Mouse (Mus musculus) forebrain, embryonic 11.5 days (tissue): Measurements from ENCODE around the gene Vdr. TPM values are rescaled to one million over a fixed set of nuclear protein-coding genes. Genes with fewer than 3 reads are reported as not detected.

Experiments
- ATAC-seq: fragments of 200-750 bp; cut with Nextera tagmentation; replicated peaks from 2 replicates; pipeline ENCODE4 v1.8.0; 2017; ENCODE audit warnings: moderate TSS enrichment; ENCODE audit not compliant: low FRiP score
- DNase-seq: peaks from one replicate; pipeline ENCODE4 v3.0.0-alpha.2; 2017; ENCODE audit warnings: low spot score
- H3K27ac ChIP-seq: fragments of 300-500 bp; sonication (generic); 2 replicates; pipeline ENCODE4 v1.5.1; 2014; ENCODE audit warnings: low read depth, low read length
- H3K27me3 ChIP-seq: fragments of 300-500 bp; sonication (generic); 2 replicates; pipeline ENCODE4 v1.6.1; 2014; ENCODE audit warnings: mild to moderate bottlenecking, low read length, mixed read lengths; ENCODE audit not compliant: control insufficient read depth, insufficient read depth
- H3K36me3 ChIP-seq: fragments of 300-500 bp; sonication (generic); 2 replicates; pipeline ENCODE4 v1.6.1; 2014; ENCODE audit warnings: mild to moderate bottlenecking, low read length, moderate library complexity, mixed read lengths; ENCODE audit not compliant: control insufficient read depth, insufficient read depth
- H3K4me1 ChIP-seq: fragments of 300-500 bp; sonication (generic); replicated peaks from 2 replicates; pipeline ENCODE4 v1.6.1; 2014; ENCODE audit warnings: low read length, mixed read lengths; ENCODE audit not compliant: control insufficient read depth, insufficient read depth
- H3K4me2 ChIP-seq: fragments of 300-500 bp; sonication (generic); 2 replicates; pipeline ENCODE4 v1.6.1; 2014; ENCODE audit warnings: low read depth, mild to moderate bottlenecking, low read length, moderate library complexity, mixed read lengths; ENCODE audit not compliant: severe bottlenecking
- H3K4me3 ChIP-seq: fragments of 300-500 bp; sonication (generic); 2 replicates; pipeline ENCODE4 v1.5.1; 2014; ENCODE audit warnings: low read depth, low read length
- H3K9ac ChIP-seq: fragments of 300-500 bp; sonication (generic); 2 replicates; pipeline ENCODE4 v1.6.1; 2014; ENCODE audit warnings: low read length
- H3K9me3 ChIP-seq: fragments of 300-500 bp; sonication (generic); 2 replicates; pipeline ENCODE4 v1.6.1; 2016; ENCODE audit warnings: low read length, mixed read lengths; ENCODE audit not compliant: control insufficient read depth
- WGBS: fragments of 180-500 bp; shearing (Covaris S2); extraction: QIAGEN DNeasy Blood & Tissue Kit; methylation state at CpG from one replicate; pipeline ENCODE4 v1.1.7; 2014; 5-methylcytosine and 5-hydroxymethylcytosine counted together
- polyA plus RNA-seq: library from polyadenylated mRNA; unstranded; fragments of >200 nt; fragmentation: Nextera tagmentation; extraction: Ambion mirVana; gene quantifications from 2 replicates; pipeline ENCODE4 v1.2.1, GENCODE M21; 2014

Vdr gene
- polyA plus RNA-seq, 1 experiment from 2014 or later, result 0.17 TPM

DNA sequence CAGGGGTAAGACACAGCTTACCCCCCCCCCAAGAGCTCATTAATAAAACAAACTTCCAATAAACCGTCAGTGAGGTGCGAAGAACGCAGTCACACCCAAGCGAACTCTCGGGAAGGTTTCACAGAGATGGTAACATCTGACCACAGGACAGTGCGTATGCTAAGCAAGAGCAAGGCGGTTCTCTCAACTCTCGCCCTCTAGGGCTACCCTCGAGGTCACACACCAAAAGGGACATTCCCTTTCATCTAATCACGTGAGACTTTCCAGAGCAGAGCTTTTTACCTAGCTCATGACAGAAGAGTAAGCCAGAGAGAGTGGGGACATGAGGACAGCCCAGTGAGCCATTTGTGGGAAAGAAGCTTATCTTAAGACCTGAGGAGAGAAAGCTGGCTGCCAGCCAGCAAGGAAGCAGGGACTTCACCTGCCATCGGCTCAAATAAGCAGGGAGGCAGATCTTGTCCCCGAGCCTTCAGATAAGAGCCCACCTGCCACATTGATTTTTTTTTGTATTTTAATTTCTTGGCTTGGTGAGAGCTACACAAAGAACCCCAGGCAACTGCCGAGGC lies 18.9 kb upstream of the Vdr start:
- H3K36me3 ChIP-seq, result no peaks in the 10 kb centered on the region
- no peak overlapping the region for H3K4me3 ChIP-seq
- no peaks in the 10 kb centered on the region for H3K9me3 ChIP-seq
- H3K27ac ChIP-seq, result no peak overlapping the region
- WGBS, result 69% methylated on average over 13 of the region's 13 CpGs
- no peaks in the 10 kb centered on the region for H3K27me3 ChIP-seq
- H3K9ac ChIP-seq, result no peak overlapping the region
- ATAC-seq, result no peak
- H3K4me2 ChIP-seq, result no peak overlapping the region
- no peaks in the 10 kb centered on the region for H3K4me1 ChIP-seq
- DNase-seq, result no peak

DNA sequence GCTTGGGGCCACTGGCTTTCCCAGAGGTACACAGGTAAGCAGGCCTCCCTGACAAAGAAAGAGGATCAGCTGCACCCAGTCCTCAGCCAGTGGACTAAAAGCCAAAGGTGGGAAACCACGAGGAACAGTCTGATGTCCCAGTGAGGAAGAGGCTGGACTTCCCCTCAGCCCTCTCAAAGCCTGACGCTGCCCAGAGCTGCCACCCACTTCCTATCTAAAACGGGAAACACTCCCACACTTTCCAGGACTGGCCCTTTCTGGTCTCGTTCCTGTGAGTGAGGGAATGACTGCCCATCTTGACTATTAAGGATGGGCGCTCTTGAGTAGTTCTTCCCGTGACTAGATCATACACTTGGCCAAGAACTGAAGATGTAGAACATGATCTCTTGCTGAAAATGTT lies 17.4 kb upstream of the Vdr start:
- no peaks in the 10 kb centered on the region for H3K36me3 ChIP-seq
- DNase-seq, result no peak
- H3K27ac ChIP-seq, result no peak overlapping the region
- WGBS, result 78% methylated on average over 6 of the region's 6 CpGs
- no peak overlapping the region for H3K4me3 ChIP-seq
- ATAC-seq, result no peak
- no peaks in the 10 kb centered on the region for H3K4me1 ChIP-seq
- H3K27me3 ChIP-seq, result no peaks in the 10 kb centered on the region
- no peak overlapping the region for H3K4me2 ChIP-seq
- no peak overlapping the region for H3K9ac ChIP-seq
- H3K9me3 ChIP-seq, result no peaks in the 10 kb centered on the region

DNA sequence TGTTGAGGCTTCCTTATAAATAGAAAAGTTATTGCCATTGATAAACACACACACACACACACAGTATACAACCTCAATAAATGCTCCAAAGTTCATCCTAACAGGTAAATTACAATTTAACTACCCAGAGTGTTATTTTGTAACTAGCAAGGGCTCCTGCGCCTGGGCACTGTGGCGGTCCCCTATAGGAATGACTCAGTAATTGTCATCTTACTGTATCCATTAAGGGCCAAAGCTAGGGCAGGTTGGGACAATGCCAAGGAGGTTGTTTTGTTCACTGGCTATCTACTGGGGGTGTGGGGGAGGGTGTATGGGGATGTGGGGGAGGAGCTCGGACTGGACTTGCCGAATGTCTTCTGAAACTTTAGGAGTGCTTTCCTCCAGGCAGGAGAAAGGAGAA lies 16.6 kb upstream of the Vdr start:
- 69% methylated on average over 4 of the region's 4 CpGs for WGBS

DNA sequence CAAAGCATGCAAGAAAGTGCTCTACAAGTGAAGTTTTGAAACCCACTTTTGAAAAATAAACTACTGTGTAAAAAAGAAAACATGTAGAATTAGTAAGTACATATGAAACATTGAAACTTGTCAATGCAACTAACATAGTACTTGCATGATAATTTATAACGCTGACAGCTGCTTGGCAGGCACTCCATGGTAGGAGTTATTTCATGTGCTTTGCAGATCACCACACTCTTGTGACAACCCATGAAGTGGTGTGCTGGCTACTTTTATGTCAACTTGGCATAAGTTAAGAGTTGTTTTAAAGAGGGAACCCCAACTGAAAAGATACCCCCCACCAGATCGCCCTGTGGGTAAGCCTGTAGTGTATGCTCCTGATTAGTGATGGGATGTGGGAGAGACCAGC lies 12.0 kb upstream of the Vdr start:
- 92% methylated on average over 2 of the region's 2 CpGs for WGBS
- no peak overlapping the region for H3K4me2 ChIP-seq
- H3K27ac ChIP-seq, result no peak overlapping the region
- H3K27me3 ChIP-seq, result no peaks in the 10 kb centered on the region
- H3K9ac ChIP-seq, result no peak overlapping the region
- no peak for DNase-seq
- no peak overlapping the region for H3K4me3 ChIP-seq
- H3K4me1 ChIP-seq, result no peaks in the 10 kb centered on the region
- H3K9me3 ChIP-seq, result no peaks in the 10 kb centered on the region
- H3K36me3 ChIP-seq, result no peaks in the 10 kb centered on the region
- ATAC-seq, result no peak

More for the DNA sequence above, 16.6 kb upstream of the Vdr start:
- no peaks in the 10 kb centered on the region for H3K9me3 ChIP-seq
- ATAC-seq (no peak), DNase-seq (no peak)
- no peak overlapping the region for H3K4me3 ChIP-seq
- no peaks in the 10 kb centered on the region for H3K4me1 ChIP-seq
- H3K27ac ChIP-seq, result no peak overlapping the region
- no peaks in the 10 kb centered on the region for H3K27me3 ChIP-seq
- no peak overlapping the region for H3K9ac ChIP-seq
- no peak overlapping the region for H3K4me2 ChIP-seq
- H3K36me3 ChIP-seq, result no peaks in the 10 kb centered on the region

DNA sequence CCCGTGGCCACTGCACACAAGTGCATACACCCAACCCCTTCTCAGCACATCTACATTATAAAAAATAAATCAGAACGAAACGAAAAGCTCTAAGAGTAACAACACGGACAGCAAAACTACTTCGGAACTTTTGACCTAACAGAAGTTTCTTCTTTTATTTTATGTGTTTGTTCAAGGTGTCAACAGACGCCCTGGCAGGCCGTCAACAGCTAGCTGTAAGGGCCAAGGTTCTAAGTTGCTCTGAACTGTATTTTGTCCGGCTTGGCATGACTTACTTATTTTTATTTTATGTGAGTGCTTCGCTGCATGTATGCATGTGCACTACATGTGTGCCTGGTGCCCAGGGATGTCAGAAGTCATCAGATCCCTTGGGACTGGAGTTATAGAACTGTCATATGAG lies 11.4 kb upstream of the Vdr start:
- no peaks in the 10 kb centered on the region for H3K36me3 ChIP-seq
- H3K27ac ChIP-seq, result no peak overlapping the region
- H3K4me2 ChIP-seq, result no peak overlapping the region
- no peak overlapping the region for H3K4me3 ChIP-seq
- no peaks in the 10 kb centered on the region for H3K4me1 ChIP-seq
- no peaks in the 10 kb centered on the region for H3K9me3 ChIP-seq
- 92% methylated on average over 9 of the region's 9 CpGs for WGBS
- DNase-seq (no peak), ATAC-seq (no peak)
- H3K9ac ChIP-seq, result no peak overlapping the region
- no peaks in the 10 kb centered on the region for H3K27me3 ChIP-seq

DNA sequence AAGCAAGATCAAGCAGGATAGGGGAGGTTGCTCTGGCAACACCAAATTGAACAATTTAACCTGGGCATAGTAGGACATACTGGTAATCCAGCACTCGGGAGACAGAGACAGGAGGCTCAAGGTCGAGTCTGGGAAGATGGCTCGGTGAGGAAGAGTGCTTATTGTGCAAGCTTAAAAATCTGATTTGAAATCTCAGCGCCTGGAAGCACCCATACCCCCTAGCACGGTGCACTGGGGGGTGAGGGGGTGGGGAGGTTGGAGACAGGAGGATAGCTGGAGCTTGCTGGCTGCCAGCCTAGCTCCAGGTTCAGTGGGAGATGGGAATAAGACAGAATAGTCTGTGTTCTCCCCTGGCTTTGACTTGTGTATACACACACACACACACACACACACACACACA lies 9.9 kb upstream of the Vdr start:
- Histone ChIP-seq H3K36me3 (no peaks in the 10 kb centered on the region), H3K4me1 (no peaks in the 10 kb centered on the region), H3K4me2 (no peak overlapping the region), H3K27me3 (no peaks in the 10 kb centered on the region), H3K4me3 (no peak overlapping the region), H3K27ac (no peak overlapping the region), H3K9ac (no peak overlapping the region), H3K9me3 (no peaks in the 10 kb centered on the region)
- DNase-seq, result no peak
- 72% methylated on average over 5 of the region's 5 CpGs for WGBS
- ATAC-seq, result no peak

DNA sequence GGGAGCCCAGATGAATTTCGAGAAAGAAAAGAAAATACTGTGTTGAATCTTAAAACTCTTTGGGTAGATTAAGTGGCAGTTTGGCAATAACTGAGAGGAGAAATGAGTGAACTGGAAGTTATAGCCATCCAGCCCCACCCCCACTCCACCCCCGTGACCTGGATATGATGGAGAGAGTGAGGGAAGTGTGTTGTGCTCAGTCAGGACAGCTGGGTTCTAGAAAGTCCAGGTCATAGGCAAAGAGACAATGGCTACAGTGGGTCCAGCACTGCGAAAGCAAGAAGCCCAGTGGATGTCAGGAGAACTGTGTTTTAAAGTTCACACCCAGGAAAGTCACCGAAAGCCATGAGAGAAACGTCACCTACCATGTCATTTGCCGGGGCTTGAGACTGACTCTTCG lies 8.8 kb upstream of the Vdr start:
- Histone ChIP-seq H3K9ac (no peak overlapping the region), H3K4me2 (no peak overlapping the region), H3K4me1 (0 out of 2 replicates have a peak, but pooled peaks cover 2% of the 10 kb centered on the region), H3K27ac (no peak overlapping the region), H3K27me3 (no peaks in the 10 kb centered on the region), H3K9me3 (no peaks in the 10 kb centered on the region), H3K4me3 (no peak overlapping the region), H3K36me3 (no peaks in the 10 kb centered on the region)
- WGBS, result 89% methylated on average over 7 of the region's 7 CpGs
- ATAC-seq (no peak), DNase-seq (no peak)

DNA sequence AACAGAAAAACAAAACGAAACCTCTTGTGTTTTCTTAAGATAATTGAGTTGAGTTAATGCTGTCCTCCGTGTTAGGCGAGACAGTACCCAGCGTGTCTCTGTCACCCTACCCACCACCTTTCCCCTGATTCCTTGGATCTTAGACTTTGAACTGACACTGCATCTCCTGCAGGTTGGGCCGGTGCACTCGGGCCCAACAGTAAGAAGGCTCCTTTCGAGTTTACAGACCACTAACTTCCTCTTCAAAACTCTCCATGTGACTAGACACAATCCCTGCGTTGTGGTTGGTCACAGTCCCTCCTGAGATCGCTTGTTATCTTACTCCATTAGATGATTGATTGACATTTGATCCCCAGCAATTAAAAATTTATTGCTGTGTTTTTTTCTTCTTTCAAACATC lies 7.6 kb upstream of the Vdr start:
- no peak overlapping the region for H3K27ac ChIP-seq
- H3K4me3 ChIP-seq, result no peak overlapping the region
- no peaks in the 10 kb centered on the region for H3K9me3 ChIP-seq
- WGBS, result 88% methylated on average over 9 of the region's 9 CpGs
- no peaks in the 10 kb centered on the region for H3K36me3 ChIP-seq
- H3K27me3 ChIP-seq, result no peaks in the 10 kb centered on the region
- H3K4me2 ChIP-seq, result no peak overlapping the region
- DNase-seq (no peak), ATAC-seq (no peak)
- 0 out of 2 replicates have a peak, but pooled peaks cover 2% of the 10 kb centered on the region for H3K4me1 ChIP-seq
- H3K9ac ChIP-seq, result no peak overlapping the region

DNA sequence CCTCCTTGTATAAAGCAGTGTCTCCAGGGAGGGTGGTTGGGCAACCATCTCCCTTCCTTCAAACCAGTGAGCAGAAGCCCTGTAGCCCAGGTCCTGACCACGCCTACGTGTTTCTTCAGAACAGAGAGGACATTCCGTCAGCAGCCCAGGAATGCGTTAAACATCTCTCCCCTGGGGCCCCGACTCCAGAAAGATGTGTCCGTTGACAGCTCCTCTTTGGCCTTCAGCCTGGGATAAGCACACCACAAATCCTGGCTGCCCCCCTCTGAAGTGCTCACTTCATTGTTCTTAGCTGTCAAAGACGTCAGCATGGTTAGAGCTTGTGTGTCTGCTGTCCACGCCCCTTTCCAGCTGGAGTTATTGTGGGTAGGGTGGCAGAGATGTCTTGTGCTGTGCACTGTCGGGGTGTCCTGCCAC lies 3.9 kb upstream of the Vdr start:
- Histone ChIP-seq H3K4me1 (0 out of 2 replicates have a peak, but pooled peaks cover 2% of the 10 kb centered on the region), H3K4me3 (no peak overlapping the region), H3K9me3 (no peaks in the 10 kb centered on the region), H3K9ac (no peak overlapping the region), H3K27ac (no peak overlapping the region), H3K27me3 (no peaks in the 10 kb centered on the region), H3K4me2 (no peak overlapping the region), H3K36me3 (no peaks in the 10 kb centered on the region)
- 24% methylated on average over 9 of the region's 9 CpGs for WGBS
- no peak for DNase-seq
- ATAC-seq, result no peak
